Mouse (Mus musculus): ENCODE measurements around the gene Atxn1. TPM values are rescaled to one million over a fixed set of nuclear protein-coding genes. Genes with fewer than 3 reads are reported as not detected.

Atxn1 gene
- total and polyA plus RNA-seq, 3 experiments = 0.39 to 1.1 TPM; not detected in 1

DNA sequence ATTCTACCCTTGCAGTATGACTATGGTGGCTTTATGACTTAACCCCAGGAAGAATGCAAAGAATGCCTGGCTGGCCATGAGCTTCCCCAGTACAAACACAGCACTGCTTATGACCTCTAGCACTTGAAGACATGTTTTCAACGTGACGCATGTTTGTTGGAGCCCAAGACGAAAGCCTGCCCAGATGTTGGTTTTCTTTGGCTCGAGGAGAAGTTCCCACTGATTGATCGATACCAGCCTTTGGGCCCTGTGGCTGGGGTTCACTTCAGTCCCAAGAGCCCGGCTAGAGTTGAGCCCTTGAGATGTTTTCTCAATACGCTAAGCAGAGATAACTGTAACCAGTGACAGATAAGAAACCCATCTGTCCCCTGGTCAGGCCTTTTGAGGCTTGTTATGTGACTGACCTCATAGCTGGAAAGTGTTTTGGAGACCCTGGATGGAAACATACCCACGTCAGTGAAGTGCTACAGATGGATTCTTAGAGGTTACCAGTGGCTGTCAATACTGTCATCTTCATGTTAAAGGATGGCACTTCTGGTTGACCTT is 337.5 kb downstream of the Atxn1 start:
- TF ChIP-seq RCOR1 (IDR thresholded peaks at IDR 0.05; ENCODE audit: low read depth, low read length) (no peak), SMC3 (IDR thresholded peaks at IDR 0.05; ENCODE audit: low read depth, low read length) (no peak), MEF2A (IDR thresholded peaks at IDR 0.05; ENCODE audit: extremely low read depth, insufficient replicate concordance, low read depth, low read length, poor library complexity, severe bottlenecking) (no peak), SIN3A (IDR thresholded peaks at IDR 0.05; ENCODE audit: low read length) (no peak), CTCF (IDR thresholded peaks at IDR 0.05 in 2 of 3, conservative IDR thresholded peaks at IDR 0.05 in 1 of 3; ENCODE audit: control insufficient read depth in 1 of 3, insufficient read depth in 1 of 3, low read depth in 2 of 3, low read length in 3 of 3, poor library complexity in 1 of 3, severe bottlenecking in 1 of 3) (no peak), KAT2A (conservative IDR thresholded peaks at IDR 0.05; ENCODE audit: low read depth, low read length) (no peak), CHD1 (IDR thresholded peaks at IDR 0.05; ENCODE audit: low read depth, low read length) (no peak), GATA1 (IDR thresholded peaks at IDR 0.05; ENCODE audit: low read depth, low read length) (no peak), NRF1 (IDR thresholded peaks at IDR 0.05; ENCODE audit: insufficient read depth, low read depth, low read length, poor library complexity, severe bottlenecking) (no peak), ETS1 (IDR thresholded peaks at IDR 0.05; ENCODE audit: low read depth, low read length) (no peak), USF1 (IDR thresholded peaks at IDR 0.05; ENCODE audit: low read depth, low read length) (no peak), ELF1 (IDR thresholded peaks at IDR 0.05; ENCODE audit: low read depth, low read length) (no peak), TBP (IDR thresholded peaks at IDR 0.05; ENCODE audit: low read depth, low read length) (no peak), E2F4 (IDR thresholded peaks at IDR 0.05; ENCODE audit: borderline replicate concordance, low read depth, low read length) (no peak), MYC (IDR thresholded peaks at IDR 0.05; ENCODE audit: low read depth, low read length) (no peak), USF2 (IDR thresholded peaks at IDR 0.05; ENCODE audit: borderline replicate concordance in 1 of 2, insufficient read depth in 1 of 2, low read depth in 1 of 2, low read length in 2 of 2) (no peak), BHLHE40 (IDR thresholded peaks at IDR 0.05; ENCODE audit: borderline replicate concordance, low read depth, low read length) (no peak)
- no peak overlapping the region for H3K9ac ChIP-seq (ENCODE audit: control insufficient read depth, low read depth, low read length, poor library complexity, severe bottlenecking)
- DNase-seq (ENCODE audit: low read depth, low spot score) = no peak
- no peak overlapping the region for H3K4me3 ChIP-seq (ENCODE audit: control insufficient read depth in 1 of 2, insufficient read depth in 1 of 2, low read depth in 2 of 2, low read length in 2 of 2)
- H3K27me3 ChIP-seq (ENCODE audit: control insufficient read depth in 1 of 2, insufficient read depth in 2 of 2, low read length in 2 of 2) = no peaks in the 10 kb centered on the region
- no peaks in the 10 kb centered on the region for H3K9me3 ChIP-seq (replicated peaks; ENCODE audit: insufficient read depth, low read length)
- H3K27ac ChIP-seq (ENCODE audit: control insufficient read depth, low read depth, low read length) = no peak overlapping the region
- no peaks in the 10 kb centered on the region for H3K79me2 ChIP-seq (ENCODE audit: control insufficient read depth, insufficient read depth, low read length, poor library complexity)
- H3K4me1 ChIP-seq (ENCODE audit: control insufficient read depth in 1 of 2, insufficient read depth in 2 of 2, low read length in 2 of 2) = 0 out of 4 replicates have a peak, but pooled peaks cover 0 to 3% of the 10 kb centered on the region in 2 experiments
- no peaks in the 10 kb centered on the region for H3K36me3 ChIP-seq (ENCODE audit: control insufficient read depth in 1 of 2, insufficient read depth in 2 of 2, low read length in 2 of 2)

- no peak for TF ChIP-seq RCOR1 (IDR thresholded peaks at IDR 0.05; ENCODE audit: low read depth, low read length)
- TF ChIP-seq KAT2A (conservative IDR thresholded peaks at IDR 0.05; ENCODE audit: low read depth, low read length) = no peak
- no peak for TF ChIP-seq CHD1 (IDR thresholded peaks at IDR 0.05; ENCODE audit: low read depth, low read length)
- no peak for TF ChIP-seq ELF1 (IDR thresholded peaks at IDR 0.05; ENCODE audit: low read depth, low read length)
- TF ChIP-seq CHD2 (IDR thresholded peaks at IDR 0.05; ENCODE audit: low read length) = no peak
- no peak for TF ChIP-seq TBP (IDR thresholded peaks at IDR 0.05; ENCODE audit: low read depth, low read length)
- no peaks in the 10 kb centered on the region for H3K36me3 ChIP-seq (ENCODE audit: control insufficient read depth in 1 of 2, insufficient read depth in 2 of 2, low read length in 2 of 2)
These were observed 339.1 kb downstream of the Atxn1 start for GRCm38 (mm10) chr13:45625740-45626139.

More at GRCm38 (mm10) chr13:45625740-45626139, 339.1 kb downstream of the Atxn1 start:
- no peak overlapping the region for H3K27ac ChIP-seq (ENCODE audit: control insufficient read depth, low read depth, low read length)
- no peaks in the 10 kb centered on the region for H3K27me3 ChIP-seq (ENCODE audit: control insufficient read depth in 1 of 2, insufficient read depth in 2 of 2, low read length in 2 of 2)
- H3K4me1 ChIP-seq (ENCODE audit: control insufficient read depth in 1 of 2, insufficient read depth in 2 of 2, low read length in 2 of 2) = no peaks in the 10 kb centered on the region
- no peak overlapping the region for H3K9ac ChIP-seq (ENCODE audit: control insufficient read depth, low read depth, low read length, poor library complexity, severe bottlenecking)
- no peaks in the 10 kb centered on the region for H3K79me2 ChIP-seq (ENCODE audit: control insufficient read depth, insufficient read depth, low read length, poor library complexity)
- no peak for DNase-seq (ENCODE audit: low read depth, low spot score)
- no peaks in the 10 kb centered on the region for H3K9me3 ChIP-seq (replicated peaks; ENCODE audit: insufficient read depth, low read length)
- no peak overlapping the region for H3K4me3 ChIP-seq (ENCODE audit: control insufficient read depth in 1 of 2, insufficient read depth in 1 of 2, low read depth in 2 of 2, low read length in 2 of 2)
